In genomic region chr16:57693906-57694522, GRCm38 (mm10) we compare ENCODE assay signal across 17 mouse cellular contexts.
DNase-seq lines count a peak whose midpoint lies in the region; ATAC-seq and TF ChIP-seq lines count a peak whose summit lies in the region.
"Had no signal": no experiment of that assay in that cellular context is flagged by ENCODE, and none has a peak within 500 bp of the region (broad histone marks: within the 10 kb centered on the region; RNA-seq: fewer than 3 reads in every experiment).

No protein-coding gene starts in this region.

- no peak overlapping the region for H3K4me3 ChIP-seq in intestine, embryonic 16.5 days (ENCODE audit: low read length)
- no peak overlapping the region for H3K4me3 ChIP-seq in intestine, embryonic 15.5 days (replicated peaks)
- H3K4me3 ChIP-seq in intestine, postnatal 0 days (ENCODE audit: low read depth, low read length): no peak overlapping the region
- H3K4me3 ChIP-seq in forebrain, postnatal 0 days (ENCODE audit: low read depth, low read length): no peak overlapping the region
- H3K4me3 ChIP-seq: embryonic facial prominence, embryonic 13.5 days; embryonic facial prominence, embryonic 15.5 days; forebrain, embryonic 13.5 days; forebrain, embryonic 15.5 days had no signal

- no peaks in the 10 kb centered on the region for H3K9me3 ChIP-seq in intestine, embryonic 16.5 days (ENCODE audit: control insufficient read depth, low read length)
- H3K9me3 ChIP-seq in intestine, embryonic 15.5 days: no peaks in the 10 kb centered on the region
- H3K9me3 ChIP-seq in intestine, postnatal 0 days (ENCODE audit: control insufficient read depth): no peaks in the 10 kb centered on the region
- H3K9me3 ChIP-seq in forebrain, postnatal 0 days (ENCODE audit: low read length): no peaks in the 10 kb centered on the region
- H3K9me3 ChIP-seq: embryonic facial prominence, embryonic 13.5 days; embryonic facial prominence, embryonic 15.5 days; forebrain, embryonic 13.5 days; forebrain, embryonic 15.5 days had no signal

- H3K36me3 ChIP-seq in intestine, embryonic 16.5 days (ENCODE audit: control insufficient read depth, insufficient read depth, low read length): no peaks in the 10 kb centered on the region
- H3K36me3 ChIP-seq in intestine, embryonic 15.5 days: no peaks in the 10 kb centered on the region
- H3K36me3 ChIP-seq in intestine, postnatal 0 days (ENCODE audit: control insufficient read depth, insufficient read depth): no peaks in the 10 kb centered on the region
- no peaks in the 10 kb centered on the region for H3K36me3 ChIP-seq in forebrain, postnatal 0 days (ENCODE audit: insufficient read depth)
- H3K36me3 ChIP-seq: embryonic facial prominence, embryonic 13.5 days; embryonic facial prominence, embryonic 15.5 days; forebrain, embryonic 15.5 days had no signal

- TF ChIP-seq CTCF in intestine, postnatal 0 days (IDR thresholded peaks at IDR 0.05; ENCODE audit: low read depth): no peak
- TF ChIP-seq CTCF in forebrain, postnatal 0 days (IDR thresholded peaks at IDR 0.05; ENCODE audit: low read depth): no peak

- peak; percentile 34 for DNase-seq in 3T3-L1 (ENCODE audit: low read depth, low spot score)
- no peak for DNase-seq in forebrain, postnatal 0 days
- DNase-seq: adrenal gland, adult 2 months; adrenal gland, postnatal 10 days; adrenal gland, postnatal 25 days; cerebellum, adult 11-12 months; cerebellum, adult 2 months; cerebellum, adult 9-10 months; cerebellum, postnatal 10 days; cerebellum, postnatal 36 days had no signal

- no peak overlapping the region for H3K9ac ChIP-seq in intestine, embryonic 16.5 days (ENCODE audit: low read depth, low read length)
- H3K9ac ChIP-seq in intestine, embryonic 15.5 days: no peak overlapping the region
- no peak overlapping the region for H3K9ac ChIP-seq in intestine, postnatal 0 days (ENCODE audit: low read depth, low read length)
- H3K9ac ChIP-seq in forebrain, postnatal 0 days: no peak overlapping the region
- H3K9ac ChIP-seq: embryonic facial prominence, embryonic 13.5 days; embryonic facial prominence, embryonic 15.5 days; forebrain, embryonic 13.5 days; forebrain, embryonic 15.5 days had no signal

- H3K4me2 ChIP-seq in intestine, embryonic 16.5 days (ENCODE audit: low read depth, low read length): no peak overlapping the region
- H3K4me2 ChIP-seq in intestine, embryonic 15.5 days (replicated peaks): no peak overlapping the region
- H3K4me2 ChIP-seq in intestine, postnatal 0 days (replicated peaks; ENCODE audit: low read depth): no peak overlapping the region
- H3K4me2 ChIP-seq in forebrain, postnatal 0 days (ENCODE audit: low read depth): no peak overlapping the region
- H3K4me2 ChIP-seq: embryonic facial prominence, embryonic 13.5 days; embryonic facial prominence, embryonic 15.5 days; forebrain, embryonic 13.5 days; forebrain, embryonic 15.5 days had no signal

- 78% methylated on average over 2 of the region's 2 CpGs for WGBS in intestine, embryonic 16.5 days
- 83% methylated on average over 2 of the region's 2 CpGs for WGBS in intestine, embryonic 15.5 days
- WGBS in intestine, postnatal 0 days: 71% methylated on average over 2 of the region's 2 CpGs
- WGBS in forebrain, postnatal 0 days: 87% methylated on average over 2 of the region's 2 CpGs

- no peak overlapping the region for H3K27ac ChIP-seq in intestine, embryonic 16.5 days (ENCODE audit: low read length)
- H3K27ac ChIP-seq in intestine, embryonic 15.5 days: no peak overlapping the region
- H3K27ac ChIP-seq in intestine, postnatal 0 days (ENCODE audit: low read depth, low read length): no peak overlapping the region
- H3K27ac ChIP-seq in forebrain, postnatal 0 days (ENCODE audit: low read depth, low read length): no peak overlapping the region
- H3K27ac ChIP-seq: embryonic facial prominence, embryonic 13.5 days; embryonic facial prominence, embryonic 15.5 days; forebrain, embryonic 13.5 days; forebrain, embryonic 15.5 days had no signal

- H3K27me3 ChIP-seq in intestine, embryonic 16.5 days (replicated peaks; ENCODE audit: control insufficient read depth, insufficient read depth, low read length): no peaks in the 10 kb centered on the region
- H3K27me3 ChIP-seq in intestine, embryonic 15.5 days (replicated peaks): no peaks in the 10 kb centered on the region
- H3K27me3 ChIP-seq in intestine, postnatal 0 days (replicated peaks; ENCODE audit: control insufficient read depth, insufficient read depth, low read length): no peaks in the 10 kb centered on the region
- H3K27me3 ChIP-seq in forebrain, postnatal 0 days (ENCODE audit: insufficient read depth, low read length): no peaks in the 10 kb centered on the region
- H3K27me3 ChIP-seq: embryonic facial prominence, embryonic 13.5 days; embryonic facial prominence, embryonic 15.5 days; forebrain, embryonic 13.5 days; forebrain, embryonic 15.5 days had no signal

- ATAC-seq in intestine, embryonic 16.5 days: peak; percentile 78
- no peak for ATAC-seq in intestine, embryonic 15.5 days
- ATAC-seq in intestine, postnatal 0 days: peak; percentile 88
- no peak for ATAC-seq in forebrain, postnatal 0 days
- ATAC-seq: forebrain, embryonic 13.5 days; forebrain, embryonic 15.5 days had no signal

- H3K4me1 ChIP-seq in intestine, embryonic 16.5 days (ENCODE audit: control insufficient read depth, insufficient read depth, low read length): no peaks in the 10 kb centered on the region
- H3K4me1 ChIP-seq in intestine, embryonic 15.5 days (replicated peaks): no peaks in the 10 kb centered on the region
- H3K4me1 ChIP-seq in intestine, postnatal 0 days (replicated peaks; ENCODE audit: control insufficient read depth, insufficient read depth, low read length): no peaks in the 10 kb centered on the region
- no peaks in the 10 kb centered on the region for H3K4me1 ChIP-seq in forebrain, postnatal 0 days (ENCODE audit: insufficient read depth)
- H3K4me1 ChIP-seq: embryonic facial prominence, embryonic 13.5 days; embryonic facial prominence, embryonic 15.5 days; forebrain, embryonic 13.5 days; forebrain, embryonic 15.5 days had no signal

Comparison
In these comparisons a context has a peak if more than half of its experiments do, and no peak if none do; other contexts are left out.
1. ATAC-seq: peak in intestine, embryonic 16.5 days (single experiment) and intestine, postnatal 0 days (single experiment); none in intestine, embryonic 15.5 days (single experiment) and forebrain, postnatal 0 days (single experiment).